Mouse (Mus musculus): ENCODE data around the gene Olfr298. TPM values are rescaled to one million over a fixed set of nuclear protein-coding genes. Genes with fewer than 3 reads are reported as not detected.

Olfr298 gene
- not detected for total RNA-seq (2021)
- long read RNA-seq, experiment 1 = 0 reads
- long read RNA-seq, experiment 2 = 0 reads

DNA sequence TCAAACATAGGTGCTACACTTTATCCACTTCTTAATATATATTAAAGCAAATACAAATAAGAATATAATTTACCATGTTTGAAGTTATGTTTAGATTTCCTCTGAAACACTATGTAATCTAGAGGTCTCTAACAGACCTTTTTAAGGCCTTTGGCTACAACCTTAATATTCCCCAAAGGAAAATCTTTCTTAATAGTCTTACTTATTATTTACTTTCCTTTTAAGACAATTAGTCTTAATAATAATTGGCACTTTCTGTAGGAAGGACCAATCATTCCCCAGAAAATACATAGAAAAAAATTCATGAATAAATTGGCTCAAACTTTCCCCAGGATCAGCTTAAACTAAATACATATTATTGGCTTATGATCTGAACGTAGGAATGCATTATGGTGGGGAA, at the start of gene Olfr298:
Olfr298 (minus strand) TSS at position 101 of the 400 bp plus-strand sequence.
- no peak for DNase-seq (ENCODE audit: low spot score in 2 of 2)

DNA sequence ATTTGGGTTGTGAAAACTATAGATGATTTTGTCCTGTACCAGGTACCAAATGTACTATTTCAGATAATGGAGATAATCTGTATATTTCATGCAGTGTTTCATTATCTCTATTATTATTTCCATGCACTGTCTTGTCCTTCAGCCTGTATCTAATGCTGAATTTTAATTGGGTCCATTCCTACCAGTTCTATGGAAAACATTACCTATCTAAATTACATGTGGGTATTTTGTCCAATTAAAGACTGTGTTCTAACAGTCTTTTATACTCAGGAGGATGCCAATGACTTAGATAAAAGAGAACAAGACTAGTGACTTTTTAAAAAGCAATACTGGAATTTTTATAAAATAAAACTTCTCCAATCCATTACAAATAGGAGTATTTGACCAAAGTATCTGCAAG, 27.4 kb upstream of the Olfr298 start, which contains the start of gene Olfr297:
Olfr297 (plus strand) TSS at position 301 of the 400 bp plus-strand sequence.
- no peak for DNase-seq (ENCODE audit: low spot score in 2 of 2)

DNA sequence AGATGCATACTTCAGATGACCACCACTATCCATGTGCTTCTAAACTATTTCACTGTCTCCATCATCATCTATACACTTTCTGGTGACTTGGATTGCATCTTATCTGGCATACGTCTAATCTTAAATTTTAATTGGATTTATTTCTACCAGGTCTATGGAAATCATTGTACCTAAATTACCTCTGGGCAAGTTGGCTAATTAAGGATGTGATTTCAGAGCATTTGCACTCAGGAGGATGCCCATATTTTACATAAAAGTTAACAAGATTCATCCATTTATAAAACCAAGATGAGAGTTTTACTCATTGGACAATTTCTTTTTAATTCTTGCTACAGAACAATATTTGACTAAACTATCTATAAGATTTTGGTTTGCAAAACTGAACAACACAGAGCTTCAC, 32.7 kb downstream of the Olfr298 start, which contains the start of gene Olfr299:
Olfr299 (plus strand) TSS at position 301 of the 400 bp plus-strand sequence.
- DNase-seq (ENCODE audit: low spot score in 2 of 2) = no peak

Other genes with a start within 250 kb of the Olfr298 start
- not detected for gene Vmn2r76, start 246.2 kb downstream of the Olfr298 start, total RNA-seq (2021)
- gene Olfr310, start 215.3 kb downstream of the Olfr298 start, total RNA-seq (2021) = not detected
- gene Olfr309, start 178.8 kb downstream of the Olfr298 start, total RNA-seq (2021) = not detected
- not detected for gene Olfr308, start 166.9 kb downstream of the Olfr298 start, total RNA-seq (2021)
- gene Olfr307, start 154.9 kb downstream of the Olfr298 start, total RNA-seq (2021) = not detected
- not detected for gene Olfr305, start 125.6 kb downstream of the Olfr298 start, total RNA-seq (2021)
- not detected for gene Olfr304, start 105.8 kb downstream of the Olfr298 start, total RNA-seq (2021)
- gene Olfr303, start 94.7 kb downstream of the Olfr298 start, total RNA-seq (2021) = not detected
- gene Olfr301, start 88.6 kb downstream of the Olfr298 start, total RNA-seq (2021) = not detected
- not detected for gene Olfr299, start 32.6 kb downstream of the Olfr298 start, total RNA-seq (2021)
- gene Olfr297, start 27.5 kb upstream of the Olfr298 start, total RNA-seq (2021) = not detected
- gene Olfr295, start 91.4 kb upstream of the Olfr298 start, total RNA-seq (2021) = not detected
- not detected for gene Olfr294, start 124.2 kb upstream of the Olfr298 start, total RNA-seq (2021)
- not detected for gene Olfr293, start 156.6 kb upstream of the Olfr298 start, total RNA-seq (2021)
- gene Olfr292, start 195.8 kb upstream of the Olfr298 start, total RNA-seq (2021) = not detected

Data from layer of hippocampus, postnatal 14 days (tissue).